Mouse (Mus musculus) CD8-positive naive resting alpha-beta T cell, adult 57 days (primary cell): ENCODE results near the gene Gm6377. TPM values are rescaled to one million over a fixed set of nuclear protein-coding genes. Genes with fewer than 3 reads are reported as not detected.

Experiments
- total RNA-seq: library from RNA; stranded (reverse); gene quantifications from one replicate; pipeline ENCODE4 v1.2.4, GENCODE M21; 2023

Gene Gm6377
- total RNA-seq: 7.0 TPM

DNA sequence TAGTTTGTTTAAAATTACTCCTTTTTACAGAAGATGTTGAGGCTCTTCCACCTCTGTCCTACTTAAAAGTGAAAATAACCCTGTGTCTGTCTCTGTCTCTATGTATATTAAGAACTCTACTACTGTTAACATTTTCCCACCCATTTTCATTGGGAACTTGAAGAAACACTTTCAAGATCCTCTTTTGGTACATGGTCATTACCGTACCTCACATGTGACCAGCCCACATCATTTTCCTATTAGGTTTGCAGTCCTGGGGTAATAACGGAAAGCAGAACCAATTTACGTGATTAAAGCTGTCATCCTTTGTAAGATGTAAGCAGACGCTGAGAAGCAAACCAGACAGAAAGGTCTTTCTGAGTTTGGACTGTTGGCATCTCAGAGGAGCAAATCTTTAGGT is at the start of gene Gm6377:
Gm6377 (plus strand) TSS at position 289 of the 400 bp plus-strand sequence.

Other genes starting within 250 kb of the Gm6377 start
- 10.1 TPM for gene Hmgn5, start 183.4 kb upstream of the Gm6377 start, total RNA-seq
- gene Sh3bgrl, start 101.4 kb upstream of the Gm6377 start, total RNA-seq: 22.0 TPM